Mouse (Mus musculus): ENCODE data around the gene Ccdc177. TPM values are rescaled to one million over a fixed set of nuclear protein-coding genes. Genes with fewer than 3 reads are reported as not detected.
"Not testable (repeated sequence)": the region's sequence is repeated elsewhere in the genome, so short reads cannot be mapped to it uniquely, and the experiment has no call there.

Ccdc177 gene
- polyA plus RNA-seq, 1 experiment from 2014 or later = 0.11 TPM

DNA sequence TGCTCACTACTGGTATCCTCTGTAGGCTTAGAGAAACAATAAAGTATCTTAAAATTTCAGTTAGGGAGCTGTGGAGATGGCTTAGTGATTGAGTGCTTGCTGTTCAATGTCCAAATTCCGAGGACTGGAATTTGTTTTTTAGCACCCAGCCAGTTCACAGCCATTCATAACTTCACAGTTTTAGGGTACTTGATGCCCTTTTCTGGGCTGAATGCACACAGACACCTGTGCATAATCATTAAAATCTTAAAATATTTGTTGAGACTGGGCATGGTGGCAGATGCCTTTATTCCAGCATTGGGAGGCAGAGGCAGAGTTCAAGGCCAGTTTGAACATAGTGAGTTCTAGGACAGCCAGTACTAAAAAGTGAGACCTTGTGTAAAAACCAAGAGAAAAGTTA is 33.0 kb upstream of the Ccdc177 start:
- Histone ChIP-seq H3K27me3 (ENCODE audit: insufficient read depth, low read length) (no peaks in the 10 kb centered on the region), H3K4me1 (ENCODE audit: insufficient read depth, low read length) (peaks cover 29% of the 10 kb centered on the region), H3K9ac (replicated peaks; ENCODE audit: low read length) (no peak overlapping the region), H3K4me2 (replicated peaks; ENCODE audit: low read depth, low read length) (no peak overlapping the region), H3K9me3 (ENCODE audit: low read length) (no peaks in the 10 kb centered on the region), H3K4me3 (ENCODE audit: low read length) (no peak overlapping the region), H3K27ac (ENCODE audit: low read length) (no peak overlapping the region), H3K36me3 (ENCODE audit: insufficient read depth, low read length) (no peaks in the 10 kb centered on the region)
- ATAC-seq (ENCODE audit: low FRiP score, low TSS enrichment) = no peak
- 78% methylated on average over 1 of the region's 1 CpGs for WGBS

DNA sequence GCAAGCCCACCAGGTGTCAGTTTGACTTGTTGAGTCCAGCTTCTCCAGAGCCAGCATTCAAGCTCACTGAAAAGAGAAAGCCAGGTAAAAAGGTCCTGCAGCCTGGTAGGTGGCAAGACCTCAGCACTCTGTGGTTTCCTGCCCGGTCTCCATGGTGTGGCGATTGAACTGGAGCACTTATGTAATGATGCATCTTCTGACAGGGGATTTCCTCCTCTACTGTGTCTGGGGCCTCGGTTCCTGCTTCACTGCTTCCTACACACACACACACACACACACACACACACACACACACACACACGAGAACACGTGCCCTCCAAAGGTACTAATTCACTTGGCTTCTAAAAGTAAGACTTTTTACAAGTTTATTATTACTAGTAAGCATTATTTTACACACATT is 32.4 kb upstream of the Ccdc177 start:
- Histone ChIP-seq H3K4me1 (ENCODE audit: insufficient read depth, low read length) (peaks cover 25% of the 10 kb centered on the region), H3K27me3 (ENCODE audit: insufficient read depth, low read length) (no peaks in the 10 kb centered on the region), H3K27ac (ENCODE audit: low read length) (peak overlapping the region; percentile 3; the same call in 1 of the 2 replicates), H3K36me3 (ENCODE audit: insufficient read depth, low read length) (no peaks in the 10 kb centered on the region), H3K4me3 (ENCODE audit: low read length) (no peak overlapping the region), H3K4me2 (replicated peaks; ENCODE audit: low read depth, low read length) (no peak overlapping the region), H3K9me3 (ENCODE audit: low read length) (no peaks in the 10 kb centered on the region), H3K9ac (replicated peaks; ENCODE audit: low read length) (no peak overlapping the region)
- WGBS = 51% methylated on average over 5 of the region's 5 CpGs
- no peak for ATAC-seq (ENCODE audit: low FRiP score, low TSS enrichment)

DNA sequence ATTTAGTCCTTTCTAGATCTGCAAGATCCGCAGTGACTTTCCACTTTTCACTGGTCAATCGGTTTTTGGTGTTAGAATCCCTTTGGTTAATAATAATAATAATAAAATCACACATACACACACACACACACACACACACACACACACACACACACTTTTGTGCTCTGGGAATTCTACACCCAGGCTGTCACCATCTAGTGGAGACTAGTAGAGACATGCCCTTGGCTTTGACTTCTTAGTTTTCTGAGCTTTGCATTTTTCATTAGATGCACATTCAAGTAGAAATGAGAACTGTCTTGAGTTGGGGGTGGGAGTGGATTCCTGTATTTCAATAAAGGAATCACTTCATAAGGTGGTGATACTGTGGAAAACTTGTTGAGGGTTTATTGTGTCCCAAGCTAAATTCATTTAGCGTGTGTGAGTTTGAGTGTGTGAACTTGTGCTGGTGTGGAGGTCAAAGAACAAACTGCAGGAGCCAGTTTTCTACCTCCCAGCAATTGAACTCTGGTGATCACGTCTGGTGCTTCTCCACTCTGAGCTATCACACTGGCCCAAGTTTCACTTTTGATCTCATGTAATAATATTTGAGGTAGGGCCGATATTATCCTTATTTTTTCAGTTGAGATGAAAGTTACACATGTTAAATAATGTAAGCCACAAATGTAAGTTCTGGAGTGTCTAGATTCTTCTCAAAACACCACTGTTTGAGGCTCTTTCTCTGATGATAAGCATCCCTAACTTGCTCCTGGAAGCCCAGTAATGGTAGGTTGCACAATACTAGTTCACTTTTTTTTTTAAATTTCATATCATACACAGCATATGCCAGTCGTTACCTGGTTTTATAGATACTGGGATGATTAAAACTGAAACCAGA is 31.3 kb upstream of the Ccdc177 start:
- Histone ChIP-seq H3K4me2 (replicated peaks; ENCODE audit: low read depth, low read length) (peak overlapping the region; percentile 63), H3K9me3 (ENCODE audit: low read length) (no peaks in the 10 kb centered on the region), H3K9ac (replicated peaks; ENCODE audit: low read length) (peak overlapping the region; percentile 91), H3K27me3 (ENCODE audit: insufficient read depth, low read length) (no peaks in the 10 kb centered on the region), H3K4me3 (ENCODE audit: low read length) (peak overlapping the region; percentile 95), H3K27ac (ENCODE audit: low read length) (peak overlapping the region; percentile 47; the same call in 1 of the 2 replicates), H3K36me3 (ENCODE audit: insufficient read depth, low read length) (no peaks in the 10 kb centered on the region), H3K4me1 (ENCODE audit: insufficient read depth, low read length) (peaks cover 23% of the 10 kb centered on the region)
- 39% methylated on average over 6 of the region's 6 CpGs for WGBS
- no peak for ATAC-seq (ENCODE audit: low FRiP score, low TSS enrichment)

DNA sequence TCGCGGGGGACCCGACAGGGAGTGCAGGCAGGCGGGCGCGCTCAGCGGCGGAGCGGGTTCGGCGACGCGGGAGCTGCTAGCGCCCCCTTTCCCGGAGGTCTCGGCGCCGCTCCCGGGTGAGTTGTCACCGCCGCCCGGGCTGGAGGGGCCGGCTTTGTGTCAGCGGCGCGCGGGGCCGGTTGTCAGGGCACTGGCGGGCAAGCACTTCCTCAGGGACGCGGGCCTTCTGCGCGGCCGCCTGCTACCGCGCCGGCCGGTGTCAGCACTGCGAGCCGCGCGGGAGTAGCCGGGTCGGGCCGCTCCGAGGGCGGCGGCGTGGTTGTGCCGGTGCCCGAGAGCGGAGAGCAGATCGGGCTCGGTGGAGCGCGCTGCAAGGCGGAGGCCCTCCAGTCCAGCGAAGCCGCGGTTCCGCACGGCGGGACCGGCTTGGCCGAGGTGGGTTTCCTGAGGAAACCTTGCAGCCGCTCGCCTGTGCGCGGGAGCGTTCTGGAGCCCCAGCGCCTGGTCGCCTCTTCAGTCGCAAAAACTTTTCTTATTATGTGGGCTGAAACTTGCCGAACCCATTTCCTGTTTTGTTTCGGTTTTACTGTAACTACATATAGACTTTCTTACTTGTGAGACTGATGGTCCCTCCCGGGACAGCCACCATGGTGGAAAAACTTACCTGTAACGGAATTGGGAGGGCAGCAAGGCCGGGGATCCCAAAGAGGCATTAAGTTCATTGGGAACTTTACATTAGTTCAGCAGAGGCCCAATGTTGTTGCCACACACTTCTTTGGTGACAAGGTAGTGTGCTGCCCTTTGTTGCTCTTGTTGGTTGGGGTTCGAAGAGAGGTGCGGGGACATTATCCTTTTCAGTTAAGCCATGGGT is 30.4 kb upstream of the Ccdc177 start:
- no peaks in the 10 kb centered on the region for H3K36me3 ChIP-seq (ENCODE audit: insufficient read depth, low read length)
- peak; percentile 71 for ATAC-seq (ENCODE audit: low FRiP score, low TSS enrichment)
- H3K4me3 ChIP-seq (ENCODE audit: low read length) = peak overlapping the region; percentile 95
- no peaks in the 10 kb centered on the region for H3K27me3 ChIP-seq (ENCODE audit: insufficient read depth, low read length)
- H3K4me2 ChIP-seq (replicated peaks; ENCODE audit: low read depth, low read length) = peak overlapping the region; percentile 63
- no peaks in the 10 kb centered on the region for H3K9me3 ChIP-seq (ENCODE audit: low read length)
- H3K4me1 ChIP-seq (ENCODE audit: insufficient read depth, low read length) = peaks cover 23% of the 10 kb centered on the region
- H3K9ac ChIP-seq (replicated peaks; ENCODE audit: low read length) = peak overlapping the region; percentile 91
- under 1% methylated on average over 74 of the region's 80 CpGs for WGBS
- peak overlapping the region; percentile 92 for H3K27ac ChIP-seq (ENCODE audit: low read length)

DNA sequence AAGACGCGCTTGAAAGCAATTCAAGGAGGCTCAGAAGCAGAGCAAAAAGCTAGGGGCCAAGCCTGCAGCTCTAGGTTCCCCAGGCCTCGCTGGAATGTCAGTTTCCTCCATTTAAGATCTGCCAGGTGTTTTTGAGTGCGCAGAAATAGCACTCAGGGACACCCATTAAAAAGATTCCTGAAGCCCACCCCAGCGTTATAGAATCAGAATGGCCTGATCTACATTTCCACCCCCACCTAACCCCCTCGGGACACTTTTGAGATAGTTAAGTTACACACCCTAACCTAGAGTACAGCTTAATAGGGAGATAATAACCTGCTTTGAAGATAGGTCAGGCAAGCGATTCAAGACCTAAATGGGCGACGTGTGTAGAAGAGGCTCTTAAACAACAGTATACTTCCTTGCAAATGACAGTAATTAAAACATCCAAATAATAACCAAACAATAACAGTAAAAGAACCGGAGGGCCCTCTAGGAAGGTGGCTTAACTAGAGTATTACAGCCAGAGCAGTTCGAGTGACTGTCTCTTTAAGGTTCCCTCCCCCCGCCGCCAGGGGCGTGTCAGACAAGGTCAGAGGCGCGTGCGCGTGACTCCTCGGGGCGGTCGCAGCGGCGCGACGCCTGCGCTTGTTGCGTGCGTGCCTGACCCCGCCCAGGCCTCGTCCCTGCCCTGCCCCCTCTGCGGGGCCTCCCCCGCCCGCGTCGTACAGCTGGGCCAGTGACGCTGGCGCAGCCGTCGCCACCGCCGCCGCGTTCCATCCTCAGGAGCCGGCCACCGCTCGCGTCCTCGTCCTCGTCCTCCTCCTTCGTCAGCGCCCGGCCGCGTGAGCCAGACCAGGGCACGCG is 29.6 kb upstream of the Ccdc177 start, which contains the start of gene Susd6:
Gene Susd6 (plus strand): TSS at position 662 of the 846 bp plus-strand sequence.
- peaks cover 19% of the 10 kb centered on the region for H3K4me1 ChIP-seq (ENCODE audit: insufficient read depth, low read length)
- 3% methylated on average over 49 of the region's 56 CpGs for WGBS
- peak within 1 kb of the TSS; percentile 95 for H3K4me3 ChIP-seq (ENCODE audit: low read length)
- H3K36me3 ChIP-seq (ENCODE audit: insufficient read depth, low read length) = no peaks in the 10 kb centered on the region
- H3K9ac ChIP-seq (replicated peaks; ENCODE audit: low read length) = peak within 1 kb of the TSS; percentile 91
- H3K27me3 ChIP-seq (ENCODE audit: insufficient read depth, low read length) = no peaks in the 10 kb centered on the region
- no peaks in the 10 kb centered on the region for H3K9me3 ChIP-seq (ENCODE audit: low read length)
- ATAC-seq (ENCODE audit: low FRiP score, low TSS enrichment) = peak; percentile 97
- peak within 1 kb of the TSS; percentile 92 for H3K27ac ChIP-seq (ENCODE audit: low read length)
- peak within 1 kb of the TSS; percentile 63 for H3K4me2 ChIP-seq (replicated peaks; ENCODE audit: low read depth, low read length)

DNA sequence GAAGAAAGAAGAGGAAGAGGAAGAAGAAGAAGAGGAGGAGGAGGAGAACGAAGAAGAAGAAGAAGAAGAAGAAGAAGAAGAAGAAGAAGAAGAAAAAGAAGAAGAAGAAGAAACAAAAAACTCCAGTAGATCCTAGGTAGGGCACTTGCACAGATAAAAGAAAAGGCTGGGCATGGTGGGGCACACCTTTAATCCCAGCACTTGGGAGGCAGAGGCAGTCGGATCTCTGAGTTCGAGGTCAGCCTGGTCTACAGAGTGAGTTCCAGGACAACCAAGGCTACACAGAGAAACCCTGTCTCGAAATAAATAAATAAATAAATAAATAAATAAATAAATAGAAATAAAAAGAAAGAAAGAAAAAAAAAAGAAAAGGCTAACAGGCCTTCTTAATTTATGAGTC is 28.8 kb upstream of the Ccdc177 start:
- not testable (repeated sequence) for H3K27ac ChIP-seq (ENCODE audit: low read length); H3K4me2 ChIP-seq (replicated peaks; ENCODE audit: low read depth, low read length); H3K27me3 ChIP-seq (ENCODE audit: insufficient read depth, low read length); H3K36me3 ChIP-seq (ENCODE audit: insufficient read depth, low read length); H3K9me3 ChIP-seq (ENCODE audit: low read length); ATAC-seq (ENCODE audit: low FRiP score, low TSS enrichment); H3K9ac ChIP-seq (replicated peaks; ENCODE audit: low read length); H3K4me3 ChIP-seq (ENCODE audit: low read length)
- H3K4me1 ChIP-seq (ENCODE audit: insufficient read depth, low read length) = peaks cover 17% of the 10 kb centered on the region
- 84% methylated on average over 4 of the region's 4 CpGs for WGBS

DNA sequence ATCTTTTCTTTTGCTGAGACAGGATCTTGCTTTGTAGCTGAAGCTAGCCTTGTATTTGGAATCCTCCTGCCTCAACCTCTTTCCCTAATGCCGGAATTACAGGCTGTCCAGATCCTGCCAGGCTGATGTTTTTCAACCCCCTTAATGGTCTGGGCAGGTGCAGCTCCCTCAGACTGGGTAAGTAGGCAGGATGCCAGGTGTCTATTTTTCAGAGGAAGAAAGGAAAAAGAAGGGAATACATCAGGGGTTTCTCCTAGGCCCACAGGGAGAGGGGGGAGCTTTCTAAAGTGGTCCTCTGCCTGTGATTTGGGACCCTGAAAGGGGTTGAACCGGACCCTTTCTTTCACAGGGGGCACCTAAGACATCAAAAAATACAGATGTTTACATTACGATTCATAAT is 27.7 kb upstream of the Ccdc177 start:
- WGBS = 86% methylated on average over 3 of the region's 3 CpGs
- no peaks in the 10 kb centered on the region for H3K9me3 ChIP-seq (ENCODE audit: low read length)
- H3K36me3 ChIP-seq (ENCODE audit: insufficient read depth, low read length) = no peaks in the 10 kb centered on the region
- H3K27ac ChIP-seq (ENCODE audit: low read length) = no peak overlapping the region
- ATAC-seq (ENCODE audit: low FRiP score, low TSS enrichment) = no peak
- no peak overlapping the region for H3K4me2 ChIP-seq (replicated peaks; ENCODE audit: low read depth, low read length)
- no peak overlapping the region for H3K9ac ChIP-seq (replicated peaks; ENCODE audit: low read length)
- no peaks in the 10 kb centered on the region for H3K27me3 ChIP-seq (ENCODE audit: insufficient read depth, low read length)
- H3K4me3 ChIP-seq (ENCODE audit: low read length) = no peak overlapping the region
- H3K4me1 ChIP-seq (ENCODE audit: insufficient read depth, low read length) = peaks cover 17% of the 10 kb centered on the region

DNA sequence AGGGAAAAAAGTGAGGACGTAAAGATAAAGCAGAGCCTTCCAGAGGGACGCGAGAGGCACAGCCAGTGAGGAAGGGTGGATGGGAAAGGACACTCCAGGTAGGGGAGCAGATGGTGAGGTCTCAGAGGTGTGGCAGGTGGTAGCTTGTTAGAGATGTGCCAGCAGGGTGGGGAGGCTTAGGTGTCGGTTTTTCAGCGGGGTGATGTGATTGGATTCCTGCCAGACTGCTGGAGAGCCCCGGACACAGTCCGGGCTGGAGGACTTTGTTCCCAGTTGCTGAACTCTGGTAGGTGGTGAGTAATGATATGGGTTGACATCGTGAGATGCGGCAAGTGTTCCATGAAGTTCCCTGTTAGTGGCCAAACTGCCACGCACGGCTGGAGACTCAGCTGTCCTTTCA is 27.1 kb upstream of the Ccdc177 start:
- no peaks in the 10 kb centered on the region for H3K27me3 ChIP-seq (ENCODE audit: insufficient read depth, low read length)
- ATAC-seq (ENCODE audit: low FRiP score, low TSS enrichment) = no peak
- no peaks in the 10 kb centered on the region for H3K9me3 ChIP-seq (ENCODE audit: low read length)
- no peak overlapping the region for H3K4me3 ChIP-seq (ENCODE audit: low read length)
- H3K4me2 ChIP-seq (replicated peaks; ENCODE audit: low read depth, low read length) = no peak overlapping the region
- peaks cover 15% of the 10 kb centered on the region for H3K4me1 ChIP-seq (ENCODE audit: insufficient read depth, low read length)
- H3K27ac ChIP-seq (ENCODE audit: low read length) = no peak overlapping the region
- no peaks in the 10 kb centered on the region for H3K36me3 ChIP-seq (ENCODE audit: insufficient read depth, low read length)
- WGBS = 40% methylated on average over 11 of the region's 11 CpGs
- H3K9ac ChIP-seq (replicated peaks; ENCODE audit: low read length) = no peak overlapping the region

DNA sequence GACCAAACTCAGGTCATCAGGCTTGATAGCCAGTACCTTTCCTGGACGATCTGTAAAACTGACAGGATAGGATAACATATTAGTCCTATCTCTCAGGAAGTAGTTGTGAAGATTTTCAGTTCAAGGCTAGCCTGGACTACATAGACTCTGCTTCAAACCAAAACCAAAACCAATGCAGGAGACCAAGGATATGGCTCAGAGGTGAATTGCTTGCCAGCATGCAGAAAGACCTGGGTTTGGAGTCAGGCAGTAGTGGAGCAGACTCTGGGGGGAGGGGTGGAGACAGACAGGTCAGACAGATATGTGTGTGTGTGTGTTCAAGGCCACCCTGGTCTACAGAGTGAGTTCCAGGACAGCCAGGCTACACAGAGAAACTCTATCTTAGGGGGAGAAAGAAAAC is 26.1 kb upstream of the Ccdc177 start:
- H3K27me3 ChIP-seq (ENCODE audit: insufficient read depth, low read length) = no peaks in the 10 kb centered on the region
- H3K9me3 ChIP-seq (ENCODE audit: low read length) = no peaks in the 10 kb centered on the region
- ATAC-seq (ENCODE audit: low FRiP score, low TSS enrichment) = no peak
- no peak overlapping the region for H3K4me2 ChIP-seq (replicated peaks; ENCODE audit: low read depth, low read length)
- no peak overlapping the region for H3K4me3 ChIP-seq (ENCODE audit: low read length)
- H3K4me1 ChIP-seq (ENCODE audit: insufficient read depth, low read length) = peaks cover 5% of the 10 kb centered on the region
- no peak overlapping the region for H3K9ac ChIP-seq (replicated peaks; ENCODE audit: low read length)
- no peak overlapping the region for H3K27ac ChIP-seq (ENCODE audit: low read length)
- 88% methylated on average over 1 of the region's 1 CpGs for WGBS
- H3K36me3 ChIP-seq (ENCODE audit: insufficient read depth, low read length) = no peaks in the 10 kb centered on the region
